In the genomic region with DNA sequence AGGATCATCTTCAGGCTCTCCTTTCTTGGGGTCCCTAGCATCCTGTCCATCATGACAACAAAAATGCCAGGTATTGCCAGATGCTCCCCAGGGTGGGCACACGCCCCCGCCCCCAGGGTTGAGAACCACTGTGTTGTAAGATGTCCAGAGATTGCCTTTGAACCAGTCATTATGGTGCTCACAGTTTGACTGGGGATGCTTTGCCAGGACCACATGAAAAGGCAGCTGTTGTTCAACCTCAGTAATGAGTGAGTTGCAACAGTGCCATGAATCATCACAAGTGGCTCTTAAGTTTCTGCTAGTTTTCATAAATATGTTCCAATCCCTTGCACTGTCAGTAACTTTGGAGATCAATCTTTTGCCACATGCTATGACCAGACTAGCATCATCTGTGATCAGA, we compare ENCODE assay signal across 14 mouse cellular contexts.
"Had no signal": no experiment of that assay in that cellular context is flagged by ENCODE, and none has a peak within 500 bp of the region (broad histone marks: within the 10 kb centered on the region; RNA-seq: fewer than 3 reads in every experiment).

No protein-coding gene starts in this region.

- H3K36me3 ChIP-seq: stomach, embryonic 15.5 days had no signal

- H3K4me1 ChIP-seq: midbrain, embryonic 12.5 days had no signal

- H3K4me3 ChIP-seq: kidney, embryonic 15.5 days; left cerebral cortex, adult 2 months; limb, embryonic 10.5 days; liver, embryonic 13.5 days; midbrain, embryonic 12.5 days; stomach, embryonic 15.5 days had no signal

- H3K4me2 ChIP-seq: kidney, embryonic 15.5 days; liver, embryonic 13.5 days; lung, embryonic 14.5 days; midbrain, embryonic 12.5 days; stomach, embryonic 15.5 days had no signal

- ATAC-seq: inflammation-experienced regulatory T-cells, adult 6 months; midbrain, embryonic 16.5 days had no signal

- DNase-seq: kidney, adult 18-20 months; kidney, postnatal 25 days; liver, embryonic 13.5 days; lung, embryonic 14.5 days; right cerebral cortex, postnatal 14 days; thymus, adult 2 months; thymus, postnatal 25 days had no signal

- H3K27me3 ChIP-seq: kidney, embryonic 15.5 days; liver, embryonic 13.5 days; midbrain, embryonic 12.5 days; stomach, embryonic 15.5 days had no signal

- H3K27ac ChIP-seq: kidney, embryonic 15.5 days; left cerebral cortex, adult 2 months; limb, embryonic 10.5 days; liver, embryonic 13.5 days; midbrain, embryonic 12.5 days; stomach, embryonic 15.5 days had no signal

- H3K9ac ChIP-seq: kidney, embryonic 15.5 days; liver, embryonic 13.5 days; lung, embryonic 14.5 days; midbrain, embryonic 12.5 days; stomach, embryonic 15.5 days had no signal

- H3K9me3 ChIP-seq: kidney, embryonic 15.5 days; limb, embryonic 10.5 days; liver, embryonic 13.5 days; midbrain, embryonic 12.5 days; stomach, embryonic 15.5 days had no signal
